Mouse (Mus musculus): Measurements from ENCODE around the gene Ankrd50.

Ankrd50 gene

GRCm38 (mm10) chr3:38484191-38485106 is at the start of gene Ankrd50:
TSS of gene Ankrd50 (minus strand) at chr3:38484844.
- TF ChIP-seq CTCF (conservative IDR thresholded peaks at IDR 0.05; ENCODE audit: low read length) (no peak), NANOG (IDR thresholded peaks at IDR 0.05; ENCODE audit: borderline replicate concordance, low read length) (no peak), POU5F1 (IDR thresholded peaks at IDR 0.05; ENCODE audit: borderline replicate concordance, low read length) (no peak)
- H3K36me3 ChIP-seq (ENCODE audit: insufficient read depth, low read length) = peaks cover 21% of the 10 kb centered on the region; the same call in 1 of the 2 replicates
- H3K4me1 ChIP-seq (replicated peaks; ENCODE audit: low read depth, low read length) = peaks cover 19% of the 10 kb centered on the region
- no peaks in the 10 kb centered on the region for H3K27me3 ChIP-seq (ENCODE audit: insufficient read depth, low read length)
- H3K4me3 ChIP-seq (replicated peaks; ENCODE audit: low read length) = peak within 1 kb of the TSS; percentile 88
- H3K9me3 ChIP-seq (ENCODE audit: low read length) = 0 out of 2 replicates have a peak, but pooled peaks cover 3% of the 10 kb centered on the region

GRCm38 (mm10) chr3:38534245-38534644 is 49.6 kb upstream of the Ankrd50 start:
- H3K9me3 ChIP-seq (ENCODE audit: low read length) = no peaks in the 10 kb centered on the region
- no peaks in the 10 kb centered on the region for H3K36me3 ChIP-seq (ENCODE audit: insufficient read depth, low read length)

DNA sequence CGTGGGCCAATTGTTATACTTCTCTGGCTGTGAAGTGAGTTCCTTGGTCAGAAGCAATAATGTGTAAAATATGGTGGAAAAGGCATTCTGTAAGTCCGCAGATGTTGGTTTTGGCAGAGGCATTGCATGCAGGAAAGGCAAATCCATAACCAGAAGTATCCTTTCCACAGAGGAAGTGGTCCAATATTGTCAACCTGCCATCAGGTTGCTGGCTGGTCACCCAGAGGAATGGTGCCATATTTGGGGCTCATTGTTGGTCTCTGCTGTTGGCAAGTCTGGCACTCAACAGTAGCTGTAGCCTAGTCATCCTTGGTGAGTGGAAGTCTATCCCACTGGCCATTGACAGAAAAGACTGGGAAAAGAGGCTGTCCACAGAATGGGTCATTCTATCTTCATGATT is 35.8 kb upstream of the Ankrd50 start:
- Histone ChIP-seq H3K9me3 (ENCODE audit: low read length) (no peaks in the 10 kb centered on the region; the same call in 1 of the 2 replicates), H3K4me3 (replicated peaks; ENCODE audit: low read length) (no peak overlapping the region), H3K27me3 (ENCODE audit: insufficient read depth, low read length) (no peaks in the 10 kb centered on the region), H3K36me3 (ENCODE audit: insufficient read depth, low read length) (no peaks in the 10 kb centered on the region), H3K4me1 (replicated peaks; ENCODE audit: low read depth, low read length) (no peaks in the 10 kb centered on the region)
- TF ChIP-seq NANOG (IDR thresholded peaks at IDR 0.05; ENCODE audit: borderline replicate concordance, low read length) (no peak), CTCF (conservative IDR thresholded peaks at IDR 0.05; ENCODE audit: low read length) (no peak), POU5F1 (IDR thresholded peaks at IDR 0.05; ENCODE audit: borderline replicate concordance, low read length) (no peak)

More at GRCm38 (mm10) chr3:38534245-38534644, 49.6 kb upstream of the Ankrd50 start:
- H3K27me3 ChIP-seq (ENCODE audit: insufficient read depth, low read length) = no peaks in the 10 kb centered on the region
- no peak overlapping the region for H3K4me3 ChIP-seq (replicated peaks; ENCODE audit: low read length)
- TF ChIP-seq CTCF (conservative IDR thresholded peaks at IDR 0.05; ENCODE audit: low read length) (no peak), POU5F1 (IDR thresholded peaks at IDR 0.05; ENCODE audit: borderline replicate concordance, low read length) (no peak), NANOG (IDR thresholded peaks at IDR 0.05; ENCODE audit: borderline replicate concordance, low read length) (no peak)
- no peaks in the 10 kb centered on the region for H3K4me1 ChIP-seq (replicated peaks; ENCODE audit: low read depth, low read length)

GRCm38 (mm10) chr3:38519971-38520370 is 35.3 kb upstream of the Ankrd50 start:
- H3K4me1 ChIP-seq (replicated peaks; ENCODE audit: low read depth, low read length) = no peaks in the 10 kb centered on the region
- H3K4me3 ChIP-seq (replicated peaks; ENCODE audit: low read length) = no peak overlapping the region
- no peaks in the 10 kb centered on the region for H3K36me3 ChIP-seq (ENCODE audit: insufficient read depth, low read length)
- no peaks in the 10 kb centered on the region for H3K27me3 ChIP-seq (ENCODE audit: insufficient read depth, low read length)
- no peaks in the 10 kb centered on the region; the same call in 1 of the 2 replicates for H3K9me3 ChIP-seq (ENCODE audit: low read length)
- TF ChIP-seq CTCF (conservative IDR thresholded peaks at IDR 0.05; ENCODE audit: low read length) (no peak), NANOG (IDR thresholded peaks at IDR 0.05; ENCODE audit: borderline replicate concordance, low read length) (peak; percentile 58; the same call in 1 of the 2 replicates)

GRCm38 (mm10) chr3:38503606-38504005 is 19.0 kb upstream of the Ankrd50 start:
- no peak for TF ChIP-seq POU5F1 (IDR thresholded peaks at IDR 0.05; ENCODE audit: borderline replicate concordance, low read length)
- no peak for TF ChIP-seq CTCF (conservative IDR thresholded peaks at IDR 0.05; ENCODE audit: low read length)
- no peak for TF ChIP-seq NANOG (IDR thresholded peaks at IDR 0.05; ENCODE audit: borderline replicate concordance, low read length)

GRCm38 (mm10) chr3:38502156-38502555 is 17.5 kb upstream of the Ankrd50 start:
- H3K27me3 ChIP-seq (ENCODE audit: insufficient read depth, low read length) = no peaks in the 10 kb centered on the region; the same call in 1 of the 2 replicates

More at GRCm38 (mm10) chr3:38503606-38504005, 19.0 kb upstream of the Ankrd50 start:
- no peaks in the 10 kb centered on the region for H3K36me3 ChIP-seq (ENCODE audit: insufficient read depth, low read length)
- H3K4me1 ChIP-seq (replicated peaks; ENCODE audit: low read depth, low read length) = no peaks in the 10 kb centered on the region
- H3K4me3 ChIP-seq (replicated peaks; ENCODE audit: low read length) = no peak overlapping the region
- H3K9me3 ChIP-seq (ENCODE audit: low read length) = no peaks in the 10 kb centered on the region
- no peaks in the 10 kb centered on the region; the same call in 1 of the 2 replicates for H3K27me3 ChIP-seq (ENCODE audit: insufficient read depth, low read length)

DNA sequence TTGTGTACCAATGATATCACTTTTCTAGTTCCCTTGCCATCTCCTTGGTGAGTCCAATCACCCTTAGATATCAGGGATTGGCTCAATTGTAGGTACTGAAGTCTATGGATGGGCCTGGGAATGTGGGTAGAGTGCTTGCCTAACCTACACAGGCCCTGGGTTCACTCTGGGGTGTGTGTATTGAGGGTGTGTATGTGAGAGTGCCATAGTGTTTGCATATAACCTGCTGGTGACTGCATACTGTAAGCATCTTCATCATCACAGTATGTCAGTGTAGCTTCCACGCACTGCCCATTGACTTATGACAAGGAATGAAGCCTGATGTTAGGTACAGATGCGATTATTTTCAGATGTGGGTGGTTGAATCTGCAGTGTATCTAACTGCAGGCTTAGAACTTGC is 17.1 kb upstream of the Ankrd50 start:
- no peaks in the 10 kb centered on the region for H3K4me1 ChIP-seq (replicated peaks; ENCODE audit: low read depth, low read length)
- TF ChIP-seq POU5F1 (IDR thresholded peaks at IDR 0.05; ENCODE audit: borderline replicate concordance, low read length) (no peak), NANOG (IDR thresholded peaks at IDR 0.05; ENCODE audit: borderline replicate concordance, low read length) (no peak), CTCF (conservative IDR thresholded peaks at IDR 0.05; ENCODE audit: low read length) (no peak)
- H3K9me3 ChIP-seq (ENCODE audit: low read length) = no peaks in the 10 kb centered on the region
- no peak overlapping the region for H3K4me3 ChIP-seq (replicated peaks; ENCODE audit: low read length)
- H3K36me3 ChIP-seq (ENCODE audit: insufficient read depth, low read length) = no peaks in the 10 kb centered on the region
- H3K27me3 ChIP-seq (ENCODE audit: insufficient read depth, low read length) = no peaks in the 10 kb centered on the region; the same call in 1 of the 2 replicates

More at GRCm38 (mm10) chr3:38502156-38502555, 17.5 kb upstream of the Ankrd50 start:
- Histone ChIP-seq H3K9me3 (ENCODE audit: low read length) (no peaks in the 10 kb centered on the region), H3K36me3 (ENCODE audit: insufficient read depth, low read length) (no peaks in the 10 kb centered on the region), H3K4me1 (replicated peaks; ENCODE audit: low read depth, low read length) (no peaks in the 10 kb centered on the region), H3K4me3 (replicated peaks; ENCODE audit: low read length) (no peak overlapping the region)
- TF ChIP-seq CTCF (conservative IDR thresholded peaks at IDR 0.05; ENCODE audit: low read length) = no peak

DNA sequence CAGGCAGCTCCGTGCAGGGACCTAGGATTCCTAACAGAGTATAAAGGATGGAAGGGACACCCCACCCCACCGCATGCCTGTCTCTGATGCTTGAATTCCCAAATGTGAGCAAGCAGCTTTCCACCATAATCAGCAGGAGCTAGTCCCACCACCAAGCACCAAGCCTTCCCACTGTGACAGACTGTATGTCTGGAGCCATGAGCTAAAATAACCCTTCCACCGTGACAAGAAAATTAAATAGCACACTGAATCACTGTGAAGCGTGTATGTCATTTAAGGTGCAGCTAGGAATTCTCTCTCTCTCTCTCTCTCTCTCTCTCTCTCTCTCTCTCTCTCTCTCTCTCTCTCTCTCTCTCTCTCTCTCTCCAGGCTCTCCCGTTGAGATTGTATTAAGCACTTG is 16.7 kb upstream of the Ankrd50 start:
- Histone ChIP-seq H3K4me3 (replicated peaks; ENCODE audit: low read length) (no peak overlapping the region), H3K4me1 (replicated peaks; ENCODE audit: low read depth, low read length) (no peaks in the 10 kb centered on the region), H3K27me3 (ENCODE audit: insufficient read depth, low read length) (no peaks in the 10 kb centered on the region; the same call in 1 of the 2 replicates), H3K9me3 (ENCODE audit: low read length) (no peaks in the 10 kb centered on the region), H3K36me3 (ENCODE audit: insufficient read depth, low read length) (no peaks in the 10 kb centered on the region)
- no peak for TF ChIP-seq CTCF (conservative IDR thresholded peaks at IDR 0.05; ENCODE audit: low read length)
- TF ChIP-seq POU5F1 (IDR thresholded peaks at IDR 0.05; ENCODE audit: borderline replicate concordance, low read length) = no peak
- no peak for TF ChIP-seq NANOG (IDR thresholded peaks at IDR 0.05; ENCODE audit: borderline replicate concordance, low read length)

Data from E14TG2a.4 (cell line).